Comparison of ENCODE assay signal across 15 mouse cellular contexts in the genomic region with DNA sequence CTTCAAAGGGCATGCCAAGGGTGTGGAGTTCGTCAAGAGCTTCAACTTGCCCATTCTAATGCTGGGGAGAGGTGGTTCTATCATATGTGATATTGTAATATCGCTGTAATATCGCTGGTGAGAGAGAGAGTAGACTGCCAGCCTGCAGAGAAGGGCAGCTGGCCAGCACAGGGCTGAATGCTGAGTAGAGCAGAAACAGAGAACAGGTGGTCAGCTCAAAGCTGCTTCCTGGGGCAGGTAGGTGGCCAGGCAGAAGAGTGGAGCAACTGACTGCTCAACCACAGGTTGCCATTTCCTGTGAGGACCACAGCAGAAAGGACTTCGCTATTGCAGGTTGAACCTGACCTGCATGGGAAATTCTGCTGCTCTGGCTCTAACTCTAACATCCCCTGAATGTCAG.
"Had no signal": no experiment of that assay in that cellular context is flagged by ENCODE, and none has a peak within 500 bp of the region (broad histone marks: within the 10 kb centered on the region; RNA-seq: fewer than 3 reads in every experiment).

No protein-coding gene starts in this region.

- H3K27me3 ChIP-seq: kidney, embryonic 15.5 days; limb, embryonic 12.5 days; midbrain, embryonic 12.5 days; neural tube, embryonic 15.5 days had no signal

- H3K4me3 ChIP-seq: kidney, embryonic 15.5 days; left cerebral cortex, adult 2 months; limb, embryonic 12.5 days; midbrain, embryonic 12.5 days; neural tube, embryonic 15.5 days had no signal

- H3K36me3 ChIP-seq: kidney, embryonic 15.5 days; limb, embryonic 12.5 days; midbrain, embryonic 12.5 days; neural tube, embryonic 15.5 days had no signal

- H3K9me3 ChIP-seq: kidney, embryonic 15.5 days; limb, embryonic 12.5 days; midbrain, embryonic 12.5 days; neural tube, embryonic 15.5 days had no signal

- H3K27ac ChIP-seq: kidney, embryonic 15.5 days; left cerebral cortex, adult 2 months; limb, embryonic 12.5 days; liver, embryonic 14.5 days; midbrain, embryonic 12.5 days; neural tube, embryonic 15.5 days had no signal

- H3K9ac ChIP-seq: kidney, embryonic 15.5 days; limb, embryonic 12.5 days; liver, embryonic 14.5 days; midbrain, embryonic 12.5 days; neural tube, embryonic 15.5 days had no signal

- DNase-seq: kidney, adult 2 months; kidney, postnatal 14 days; liver; lung, adult 18-20 months; right cerebral cortex, adult 18-20 months; right cerebral cortex, postnatal 4 days; spleen, adult 18-20 months; thymus, adult 18-20 months; thymus, postnatal 14 days had no signal

- H3K4me2 ChIP-seq: kidney, embryonic 15.5 days; limb, embryonic 12.5 days; midbrain, embryonic 12.5 days; neural tube, embryonic 15.5 days had no signal

- H3K4me1 ChIP-seq: limb, embryonic 12.5 days; neural tube, embryonic 15.5 days had no signal
